Mouse (Mus musculus) monocyte, adult 5-6 weeks (primary cell): Measurements from ENCODE around the gene Macc1. TPM values are rescaled to one million over a fixed set of nuclear protein-coding genes. Genes with fewer than 3 reads are reported as not detected.

Experiments used
- ATAC-seq: fragments of 153-309, 156-312 bp; replicated peaks from 2 replicates; pipeline ENCODE4 v1.8.0; 2017; ENCODE audit warnings: mild to moderate bottlenecking; ENCODE audit not compliant: low TSS enrichment, insufficient number of reproducible peaks, severe bottlenecking, poor library complexity, low FRiP score
- total RNA-seq: library from RNA; stranded (forward); fragments of 200-1000, 200-491, 200-594 nt; gene quantifications from 3 replicates; pipeline ENCODE4 v1.2.3, GENCODE M21; 2017

Macc1 gene
- total RNA-seq, 1 experiment from 2014 or later, result not detected

DNA sequence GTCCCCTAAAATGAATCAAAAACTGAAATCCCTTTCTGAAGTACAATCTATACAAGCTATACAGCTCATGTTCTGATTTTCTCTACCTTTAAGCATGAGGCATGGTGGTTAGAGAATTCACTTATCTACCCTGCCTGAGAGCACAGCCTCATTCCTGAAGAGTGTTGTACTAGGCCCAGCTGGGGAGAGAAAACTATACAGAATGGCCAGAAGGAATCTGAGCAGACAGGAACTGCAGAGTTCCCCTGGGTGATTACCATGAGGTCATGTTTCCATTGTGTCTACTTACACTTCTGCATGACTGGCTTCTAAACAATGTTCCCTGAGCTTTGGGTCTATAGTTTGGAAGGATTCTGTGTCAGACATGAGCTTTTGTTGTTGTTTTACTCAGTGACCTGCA, 62.8 kb downstream of the Macc1 start:
- ATAC-seq, result no peak

DNA sequence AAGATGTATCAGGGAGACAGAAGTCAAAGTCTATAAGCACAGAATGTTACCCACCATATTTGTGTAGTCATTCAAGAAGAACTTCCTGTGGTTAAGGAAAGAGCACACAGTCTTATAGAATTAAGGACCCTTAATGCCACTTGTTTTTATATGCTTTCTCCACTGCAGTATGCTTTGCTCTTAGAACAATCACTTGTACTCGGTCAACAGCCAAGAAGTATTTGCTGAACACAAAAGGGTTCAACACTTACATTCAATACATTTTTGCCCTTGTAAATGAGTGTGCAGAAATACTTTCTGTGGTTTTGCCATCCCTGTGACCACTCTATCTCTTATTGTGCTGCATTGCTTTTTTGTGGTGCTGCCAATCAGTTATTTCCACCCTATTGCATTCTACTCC, 67.8 kb downstream of the Macc1 start:
- ATAC-seq, result no peak

DNA sequence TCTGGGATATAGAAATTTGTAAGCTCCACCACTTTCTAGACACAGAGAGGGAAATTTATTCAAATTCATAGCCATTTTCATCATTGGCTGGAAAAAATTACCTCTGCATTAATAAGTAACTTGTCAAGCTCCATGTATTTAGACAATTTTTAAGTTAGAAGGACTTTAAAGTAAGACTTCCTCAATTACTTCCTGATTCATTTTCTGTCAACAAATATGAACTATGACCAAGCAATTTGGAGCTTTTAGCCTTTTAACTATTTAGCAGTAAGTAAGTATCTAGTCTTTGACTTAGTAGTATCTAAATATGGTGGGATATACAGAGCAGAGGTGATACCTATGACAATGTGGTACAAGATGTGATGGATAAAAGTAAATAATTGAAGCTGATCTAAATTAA, 72.2 kb downstream of the Macc1 start:
- no peak for ATAC-seq

- ATAC-seq, result no peak
Measured at GRCm38 (mm10) chr12:119386650-119387049, 72.6 kb downstream of the Macc1 start.

DNA sequence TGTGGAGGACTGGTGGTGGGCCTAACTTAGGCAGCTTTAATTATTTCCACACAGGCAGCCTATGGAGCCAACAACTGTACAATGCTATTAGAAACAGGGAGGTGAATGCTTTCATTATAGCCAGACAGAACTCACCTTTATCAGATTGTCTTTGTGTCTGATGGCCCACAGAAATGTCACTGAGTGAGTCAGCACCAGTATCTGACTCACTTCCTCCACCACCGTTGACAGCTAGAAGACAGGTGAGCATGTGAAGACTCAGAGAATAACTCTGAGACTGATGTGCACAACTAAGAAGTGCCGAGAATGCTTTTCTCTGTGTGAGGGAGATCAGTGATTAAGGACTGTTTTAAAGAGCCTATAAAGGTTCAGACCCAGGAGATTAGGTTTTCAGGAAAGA, 73.9 kb downstream of the Macc1 start:
- no peak for ATAC-seq

DNA sequence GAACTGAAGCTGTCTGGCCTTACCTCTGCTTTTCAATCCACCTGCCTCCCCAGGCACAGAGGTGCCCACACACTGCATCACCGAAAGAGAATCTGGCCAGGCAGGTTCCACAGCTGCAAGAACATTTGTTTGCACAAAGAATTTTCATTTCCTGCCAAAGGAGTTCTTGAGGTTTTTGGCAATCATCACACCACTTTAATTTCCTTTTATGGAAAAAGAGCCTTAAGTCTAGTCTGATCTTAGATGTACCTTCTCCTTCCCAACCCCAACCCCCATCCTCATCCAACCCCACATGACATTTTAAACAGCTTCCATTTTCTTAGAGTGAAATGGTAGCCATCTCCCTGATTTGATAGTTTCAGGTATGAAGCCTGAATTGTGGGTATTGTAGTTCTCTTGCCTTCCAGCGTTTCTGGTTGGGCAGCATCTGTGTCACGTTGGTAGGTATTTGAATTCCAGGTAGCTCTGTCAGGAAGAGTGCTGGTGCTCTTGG, 76.2 kb downstream of the Macc1 start:
- ATAC-seq, result no peak

- peak; percentile 71 for ATAC-seq
Measured at GRCm38 (mm10) chr12:119398046-119398659, 84.1 kb downstream of the Macc1 start.

DNA sequence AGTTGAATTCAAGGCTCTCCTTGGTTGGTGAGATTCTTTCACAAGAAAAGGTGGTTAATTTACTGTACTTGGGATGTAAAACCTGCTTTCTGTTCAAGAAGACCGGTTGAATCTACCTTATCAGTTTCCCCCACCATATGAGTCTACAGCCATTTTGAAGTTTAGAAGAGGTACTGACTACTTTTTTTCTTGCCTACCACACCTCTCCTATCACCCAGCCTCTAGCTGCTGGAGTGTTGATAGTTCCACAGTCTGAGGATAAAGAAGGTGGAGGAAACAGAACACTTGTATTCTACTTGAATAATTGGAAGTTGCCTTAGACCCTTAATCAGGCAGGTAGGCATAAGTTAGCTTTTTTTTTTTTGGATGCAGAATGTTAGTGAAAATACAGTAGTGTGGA, 88.2 kb downstream of the Macc1 start:
- no peak for ATAC-seq

DNA sequence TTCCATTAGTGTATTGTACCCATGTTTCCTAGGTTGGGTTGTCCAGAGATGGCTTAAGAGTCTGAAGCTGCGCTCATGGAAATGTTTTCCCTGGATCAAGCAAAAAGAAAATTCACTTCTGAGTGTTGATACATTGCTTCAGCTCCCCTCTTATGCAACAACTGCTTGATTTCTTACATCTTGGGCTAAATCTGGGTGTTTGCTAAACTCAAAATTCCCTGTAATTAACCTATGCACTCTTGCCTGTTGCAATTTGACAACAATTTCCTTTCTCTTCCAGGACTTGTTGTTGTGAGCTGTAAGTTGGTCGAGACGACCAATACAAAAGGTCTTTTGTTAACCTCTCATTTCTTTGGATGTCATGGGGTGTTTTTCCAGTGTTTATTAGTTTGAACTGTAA, 88.7 kb downstream of the Macc1 start:
- ATAC-seq, result no peak

GRCm38 (mm10) chr12:119404810-119405209, 90.7 kb downstream of the Macc1 start:
- no peak for ATAC-seq

DNA sequence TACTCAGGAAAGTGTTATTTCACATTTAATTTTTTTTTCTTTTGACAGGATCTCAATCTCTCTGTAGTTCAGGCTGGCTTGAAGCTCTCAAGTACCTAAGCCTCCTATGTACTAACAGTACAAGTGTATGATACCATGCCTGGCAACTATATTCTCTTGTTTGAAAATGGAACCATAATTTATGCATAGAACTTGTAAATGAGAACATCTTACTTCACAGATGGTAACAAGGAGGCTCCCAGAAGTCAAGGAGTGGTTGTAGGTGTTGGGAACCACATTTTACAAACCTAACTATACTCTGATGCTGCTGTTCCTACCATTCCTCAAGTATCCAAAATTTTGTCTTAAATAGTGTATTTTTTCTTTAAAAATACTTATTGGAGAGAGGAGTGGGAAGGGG, 96.5 kb downstream of the Macc1 start:
- no peak for ATAC-seq

DNA sequence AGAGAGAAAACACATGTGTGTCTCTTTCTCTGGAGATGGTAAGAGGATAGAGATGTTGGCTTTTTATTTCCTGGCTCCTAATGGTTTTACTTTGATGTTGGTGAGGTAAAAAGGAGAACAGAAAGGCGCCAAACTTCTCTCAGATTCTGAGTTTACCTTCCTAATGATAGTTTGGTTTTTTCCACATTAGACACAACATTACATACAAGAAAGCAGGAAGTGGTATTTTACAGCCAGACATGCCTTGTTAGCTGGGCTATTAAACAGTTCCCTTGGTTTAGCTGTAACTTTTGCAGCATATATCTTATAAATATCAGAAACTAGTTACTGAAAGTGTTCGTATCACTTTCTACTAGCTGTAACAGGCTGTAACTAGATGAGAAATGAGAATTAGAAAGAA, 96.9 kb downstream of the Macc1 start:
- no peak for ATAC-seq

DNA sequence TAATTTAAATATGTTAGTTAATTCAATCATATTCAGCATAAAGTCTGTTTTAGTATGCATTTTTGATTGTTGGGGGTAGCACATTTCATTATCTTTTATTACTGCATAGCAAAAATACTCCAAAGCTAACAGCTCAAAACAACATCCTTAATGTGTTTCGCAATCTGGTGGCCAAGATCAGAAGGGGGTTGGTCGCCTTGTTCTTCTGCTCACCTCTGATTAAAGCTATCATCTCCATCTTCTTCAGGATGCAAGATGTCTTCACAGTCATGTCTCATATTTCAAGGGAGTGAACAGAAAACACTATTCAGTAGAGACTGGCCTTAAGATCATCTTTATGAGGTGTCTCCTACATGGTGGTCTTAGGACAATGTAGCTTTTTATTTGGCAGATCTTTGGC, 97.9 kb downstream of the Macc1 start:
- ATAC-seq, result no peak

DNA sequence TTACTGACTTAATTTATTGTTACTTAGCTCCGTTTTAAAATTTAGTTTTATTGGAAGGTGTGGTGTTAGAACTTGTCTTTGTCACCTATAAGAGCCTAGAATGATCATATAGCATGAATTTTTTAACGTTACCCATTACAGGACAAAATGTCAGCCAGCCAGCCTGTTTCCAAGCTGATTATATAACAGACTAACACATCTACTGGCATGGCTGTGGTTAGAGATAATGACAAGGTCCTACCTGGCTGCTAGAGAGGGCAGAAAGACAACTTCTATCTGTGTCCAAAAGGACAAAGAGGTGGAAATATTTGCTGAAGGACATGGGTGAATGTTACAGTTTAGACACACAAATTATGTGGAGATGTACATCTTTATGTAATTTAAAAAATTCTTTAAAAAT, 101.8 kb downstream of the Macc1 start:
- ATAC-seq, result no peak

DNA sequence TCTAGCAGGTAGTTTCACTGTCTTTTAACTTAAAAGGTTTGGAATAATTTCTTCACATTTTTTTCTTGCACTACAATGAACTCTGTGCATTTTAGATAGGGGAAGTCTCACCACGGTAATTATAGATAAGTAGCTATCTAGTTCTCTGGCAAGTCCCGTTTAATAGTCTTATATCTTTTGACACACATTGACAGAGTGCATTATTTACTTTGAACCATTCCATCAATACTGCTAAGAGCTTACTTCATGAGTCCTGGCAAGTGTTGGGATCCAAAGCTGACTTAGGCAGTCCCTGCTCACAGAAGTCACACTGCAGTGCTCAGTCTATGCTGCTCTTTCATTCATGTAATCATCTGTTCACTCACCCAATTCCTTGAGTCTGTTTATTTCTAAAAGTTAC, 111.7 kb downstream of the Macc1 start:
- ATAC-seq, result no peak

- no peak for ATAC-seq
Measured at GRCm38 (mm10) chr12:119426182-119426886, 112.3 kb downstream of the Macc1 start.

DNA sequence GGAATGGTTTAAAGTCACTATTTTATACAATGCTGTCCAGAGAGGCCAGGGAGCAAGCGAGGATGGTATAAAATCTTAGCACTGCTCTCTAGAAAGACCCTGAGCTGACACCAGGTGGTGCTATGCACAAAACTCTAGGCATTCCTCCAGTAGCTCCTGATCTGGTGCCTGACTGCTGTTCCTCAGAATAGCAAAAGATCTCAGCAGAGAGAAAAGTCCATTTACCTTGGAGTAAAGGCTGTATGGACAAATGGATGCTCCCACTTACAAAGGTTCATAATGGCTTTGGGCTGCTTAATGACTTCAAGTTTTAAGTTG, 112.8 kb downstream of the Macc1 start:
- no peak for ATAC-seq

GRCm38 (mm10) chr12:119440720-119441119, 126.7 kb downstream of the Macc1 start:
- no peak for ATAC-seq

- no peak for ATAC-seq
Measured at GRCm38 (mm10) chr12:119450116-119450515, 136.0 kb downstream of the Macc1 start.

GRCm38 (mm10) chr12:119451232-119451631, 137.2 kb downstream of the Macc1 start:
- ATAC-seq, result no peak

DNA sequence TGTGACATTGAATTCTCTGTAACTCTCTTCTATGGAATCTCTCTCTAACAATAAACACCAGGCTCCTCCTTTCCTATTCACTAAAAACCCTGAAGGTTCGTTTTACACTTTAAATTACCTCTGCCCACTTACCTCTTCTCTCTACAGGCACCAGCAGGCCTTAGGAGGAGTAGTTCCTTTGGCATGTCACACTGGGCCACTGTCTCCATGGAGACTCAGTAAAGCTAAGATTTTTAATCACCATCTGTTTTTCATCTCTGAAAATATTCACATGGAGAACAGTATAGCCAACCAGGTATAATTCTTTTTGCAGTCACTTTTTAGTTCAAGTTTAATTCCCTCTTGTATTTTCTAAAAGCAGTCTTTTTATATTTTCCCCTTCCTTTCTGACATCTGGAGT, 140.0 kb downstream of the Macc1 start:
- no peak for ATAC-seq
